Mouse (Mus musculus) neural tube, embryonic 11.5 days (tissue): ENCODE data around the gene Nrp1. TPM values are rescaled to one million over a fixed set of nuclear protein-coding genes. Genes with fewer than 3 reads are reported as not detected.
A peak's percentile ranks its signal among the peaks of the same experiment; 100 is the strongest.

Experiments used
- ATAC-seq: fragments of 200-750 bp; cut with Nextera tagmentation; 2 replicates; pipeline ENCODE4 v1.8.0; 2017; ENCODE audit warnings: moderate number of reproducible peaks, mild to moderate bottlenecking, moderate TSS enrichment, moderate library complexity; ENCODE audit not compliant: insufficient read depth, low FRiP score, low TSS enrichment
- DNase-seq: peaks from one replicate; pipeline ENCODE4 v3.0.0-alpha.2; 2015; ENCODE audit warnings: low spot score
- H3K27ac ChIP-seq: fragments of 300-500 bp; sonication (generic); 2 replicates; pipeline ENCODE4 v1.5.1; 2014; ENCODE audit warnings: low read depth, mild to moderate bottlenecking, low read length
- H3K27me3 ChIP-seq: fragments of 300-500 bp; sonication (generic); 2 replicates; pipeline ENCODE4 v1.6.1; 2014; ENCODE audit warnings: mild to moderate bottlenecking, low read length, mixed read lengths; ENCODE audit not compliant: control insufficient read depth, insufficient read depth
- H3K36me3 ChIP-seq: fragments of 300-500 bp; sonication (generic); 2 replicates; pipeline ENCODE4 v1.6.1; 2014; ENCODE audit warnings: mild to moderate bottlenecking, low read length, moderate library complexity, mixed read lengths; ENCODE audit not compliant: control insufficient read depth, insufficient read depth
- H3K4me1 ChIP-seq: fragments of 300-500 bp; sonication (generic); 2 replicates; pipeline ENCODE4 v1.6.1; 2014; ENCODE audit warnings: low read length, mixed read lengths; ENCODE audit not compliant: control insufficient read depth, insufficient read depth
- H3K4me2 ChIP-seq: fragments of 300-500 bp; sonication (generic); 2 replicates; pipeline ENCODE4 v1.6.1; 2014; ENCODE audit warnings: low read depth, mild to moderate bottlenecking, moderate library complexity
- H3K4me3 ChIP-seq: fragments of 300-500 bp; sonication (generic); 2 replicates; pipeline ENCODE4 v1.5.1; 2014; ENCODE audit warnings: low read depth, low read length
- H3K9ac ChIP-seq: fragments of 300-500 bp; sonication (generic); 2 replicates; pipeline ENCODE4 v1.6.1; 2014; ENCODE audit warnings: mild to moderate bottlenecking, low read length
- H3K9me3 ChIP-seq: fragments of 300-500 bp; sonication (generic); 2 replicates; pipeline ENCODE4 v1.6.1; 2016; ENCODE audit warnings: low read length; ENCODE audit not compliant: control insufficient read depth
- WGBS: fragments of 180-500 bp; shearing (Covaris S2); extraction: QIAGEN DNeasy Blood & Tissue Kit; methylation state at CpG from one replicate; pipeline ENCODE4 v1.1.7; 2014; 5-methylcytosine and 5-hydroxymethylcytosine counted together
- polyA plus RNA-seq: library from polyadenylated mRNA; unstranded; fragments of >200 nt; fragmentation: Nextera tagmentation; extraction: Ambion mirVana; gene quantifications from 2 replicates; pipeline ENCODE4 v1.2.1, GENCODE M21; 2014

Gene Nrp1
- polyA plus RNA-seq, 1 experiment from 2014 or later: 84.3 TPM

DNA sequence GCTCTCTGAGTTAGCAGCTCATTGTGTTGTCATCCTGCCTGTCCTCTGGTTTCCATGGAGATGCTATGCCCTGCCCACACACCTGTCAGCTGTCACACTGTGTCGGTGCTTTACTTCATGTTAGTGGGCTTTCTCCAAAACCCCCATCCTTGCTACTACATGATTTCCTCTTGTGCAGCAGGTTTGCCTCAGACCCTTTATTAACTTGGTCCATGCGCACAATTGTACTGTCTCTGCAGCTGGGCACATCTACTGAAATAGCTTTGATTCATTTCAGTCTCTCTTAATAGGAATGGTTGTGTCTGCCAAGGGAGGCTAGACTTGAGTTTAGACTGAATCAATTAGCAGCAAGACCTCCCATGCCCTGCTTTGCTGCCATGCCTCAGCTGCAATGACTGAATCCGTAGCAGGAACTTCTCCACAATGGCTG, 176.1 kb downstream of the Nrp1 start:
- WGBS: 61% methylated on average over 3 of the region's 3 CpGs
- no peak for DNase-seq
- Histone ChIP-seq H3K9ac (no peak overlapping the region), H3K27ac (no peak overlapping the region), H3K4me3 (no peak overlapping the region), H3K4me2 (no peak overlapping the region), H3K27me3 (no peaks in the 10 kb centered on the region), H3K4me1 (no peaks in the 10 kb centered on the region), H3K36me3 (no peaks in the 10 kb centered on the region), H3K9me3 (no peaks in the 10 kb centered on the region)
- no peak for ATAC-seq

DNA sequence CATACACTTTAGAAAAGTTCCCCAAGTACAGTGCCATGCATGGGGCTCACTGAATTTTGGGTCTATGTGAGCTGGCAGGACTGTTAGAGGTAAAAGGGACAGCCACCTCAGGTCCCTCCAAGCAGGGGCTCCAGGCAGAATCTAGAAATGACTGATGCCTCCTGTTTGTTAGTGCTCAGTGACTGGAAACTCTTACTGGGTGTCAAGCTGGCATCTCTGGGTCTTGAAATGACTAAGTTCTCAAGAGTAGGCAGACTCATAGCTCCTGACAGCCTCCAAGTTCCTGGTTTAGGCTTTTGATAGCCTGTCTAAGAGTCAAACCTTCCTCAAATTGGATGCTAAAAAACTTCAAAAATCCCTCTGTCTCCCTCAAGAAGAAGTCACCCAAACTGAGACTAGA, 177.3 kb downstream of the Nrp1 start:
- no peak overlapping the region for H3K4me2 ChIP-seq
- no peaks in the 10 kb centered on the region for H3K36me3 ChIP-seq
- no peak for ATAC-seq
- H3K4me3 ChIP-seq: no peak overlapping the region
- no peak overlapping the region for H3K9ac ChIP-seq
- H3K27me3 ChIP-seq: no peaks in the 10 kb centered on the region
- no peak for DNase-seq
- H3K4me1 ChIP-seq: no peaks in the 10 kb centered on the region
- H3K27ac ChIP-seq: no peak overlapping the region
- H3K9me3 ChIP-seq: no peaks in the 10 kb centered on the region

DNA sequence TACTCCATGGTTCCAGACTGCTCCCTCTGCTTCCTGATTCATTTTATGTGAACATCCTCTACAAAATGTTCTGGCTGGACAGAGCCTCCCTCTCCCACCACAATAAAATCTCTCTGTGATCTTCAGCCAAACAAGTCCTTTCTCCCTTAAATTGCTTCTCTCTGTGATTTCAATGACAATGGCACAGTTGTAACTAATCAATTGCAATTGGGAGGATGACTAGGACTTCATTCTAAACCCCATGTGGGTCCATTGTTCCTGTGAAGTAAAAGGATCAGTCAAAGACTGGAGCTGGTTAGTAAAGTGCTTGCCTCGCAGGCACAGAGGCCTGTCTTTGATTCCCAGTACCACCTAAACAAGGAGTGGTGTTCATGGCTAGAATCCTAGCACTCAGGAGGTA, 180.0 kb downstream of the Nrp1 start:
- H3K36me3 ChIP-seq: no peaks in the 10 kb centered on the region
- H3K4me3 ChIP-seq: no peak overlapping the region
- WGBS: 31% methylated on average over 1 of the region's 1 CpGs
- ATAC-seq (no peak), DNase-seq (no peak)
- H3K27me3 ChIP-seq: no peaks in the 10 kb centered on the region
- H3K9ac ChIP-seq: no peak overlapping the region
- H3K27ac ChIP-seq: no peak overlapping the region
- no peak overlapping the region for H3K4me2 ChIP-seq
- H3K4me1 ChIP-seq: no peaks in the 10 kb centered on the region
- H3K9me3 ChIP-seq: no peaks in the 10 kb centered on the region

DNA sequence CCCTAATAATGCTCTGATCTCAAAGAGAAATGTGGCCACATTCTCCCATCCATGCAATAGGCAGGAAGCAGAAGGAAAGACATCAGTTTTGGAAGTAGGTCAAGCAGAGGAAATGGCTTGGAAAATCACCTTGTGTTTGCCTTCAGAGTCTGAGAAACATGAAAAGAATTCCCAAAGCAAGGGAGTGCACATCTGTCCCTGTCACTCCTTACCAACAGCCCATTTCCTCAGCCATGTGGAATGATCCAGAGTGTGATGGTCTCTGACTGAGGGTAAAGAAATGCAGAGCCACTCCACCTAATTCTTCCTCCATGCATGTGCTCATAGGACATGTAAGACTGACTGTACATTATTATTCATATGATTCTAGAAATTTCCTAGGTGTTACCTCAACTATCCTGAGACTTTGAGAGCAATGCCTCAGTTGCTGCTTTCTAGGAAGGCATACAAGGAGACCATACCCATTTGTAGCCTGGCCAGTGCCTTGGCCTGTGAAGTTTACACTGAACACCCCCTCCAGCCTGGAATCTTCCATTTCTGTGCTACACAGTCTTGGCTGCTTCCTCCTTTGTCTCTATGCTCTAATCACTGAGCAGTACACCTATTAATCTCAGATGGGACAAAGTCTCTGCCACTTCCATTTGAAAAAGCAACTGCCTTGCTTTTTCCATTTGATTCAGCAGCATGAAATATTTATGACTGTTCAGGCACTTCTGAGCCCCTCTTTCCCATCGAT, 183.1 kb downstream of the Nrp1 start:
- DNase-seq (no peak), ATAC-seq (peak; percentile 31; the same call in 1 of the 2 replicates)
- 57% methylated on average over 1 of the region's 1 CpGs for WGBS
- H3K36me3 ChIP-seq: no peaks in the 10 kb centered on the region
- H3K9ac ChIP-seq: no peak overlapping the region
- no peaks in the 10 kb centered on the region for H3K4me1 ChIP-seq
- no peak overlapping the region for H3K27ac ChIP-seq
- H3K27me3 ChIP-seq: no peaks in the 10 kb centered on the region
- no peak overlapping the region for H3K4me3 ChIP-seq
- H3K9me3 ChIP-seq: no peaks in the 10 kb centered on the region
- no peak overlapping the region for H3K4me2 ChIP-seq

DNA sequence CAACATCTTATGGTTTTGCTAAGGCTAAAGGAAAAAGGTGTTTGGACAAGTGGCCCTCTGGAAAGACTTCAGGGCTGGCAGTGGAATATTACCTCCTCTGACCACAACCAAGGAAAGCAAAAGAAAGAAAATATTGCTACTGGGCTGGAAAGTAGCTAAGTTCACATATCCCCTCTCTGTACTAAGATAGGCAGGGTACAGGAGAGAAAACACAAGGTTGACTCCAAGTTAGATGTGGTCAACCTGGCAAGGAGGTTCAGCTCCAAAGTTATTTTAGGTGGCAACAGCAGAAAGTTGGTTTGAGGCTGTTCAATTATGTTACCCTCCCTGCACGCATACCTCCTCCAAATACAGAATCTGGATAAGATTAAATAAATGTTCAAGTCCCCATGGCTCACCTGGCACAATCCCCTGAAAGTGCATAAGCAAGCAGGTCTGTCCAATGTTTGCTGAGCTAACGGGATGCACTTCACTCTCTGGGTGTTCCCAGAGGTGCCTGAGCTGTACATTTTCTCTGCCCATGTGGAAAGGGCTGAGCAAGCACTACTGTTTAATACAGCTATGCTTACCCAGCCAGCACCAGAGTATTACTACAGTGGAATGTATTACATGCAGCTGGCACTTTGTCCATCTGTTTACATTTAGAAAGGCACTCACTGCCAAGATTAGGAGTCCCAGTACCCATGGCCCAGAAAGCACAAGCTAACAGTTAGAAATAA, 185.9 kb downstream of the Nrp1 start:
- ATAC-seq: no peak
- DNase-seq: no peak
- Histone ChIP-seq H3K27me3 (no peaks in the 10 kb centered on the region), H3K36me3 (no peaks in the 10 kb centered on the region), H3K4me3 (no peak overlapping the region), H3K4me2 (no peak overlapping the region), H3K27ac (no peak overlapping the region), H3K9ac (no peak overlapping the region), H3K9me3 (no peaks in the 10 kb centered on the region), H3K4me1 (no peaks in the 10 kb centered on the region)
- 80% methylated on average over 2 of the region's 2 CpGs for WGBS

GRCm38 (mm10) chr8:128546287-128546686, 187.9 kb downstream of the Nrp1 start:
- Histone ChIP-seq H3K36me3 (no peaks in the 10 kb centered on the region), H3K27me3 (no peaks in the 10 kb centered on the region), H3K4me1 (no peaks in the 10 kb centered on the region), H3K4me2 (no peak overlapping the region), H3K9ac (no peak overlapping the region), H3K9me3 (no peaks in the 10 kb centered on the region), H3K4me3 (no peak overlapping the region), H3K27ac (no peak overlapping the region)
- no peak for ATAC-seq
- DNase-seq: no peak
- 94% methylated on average over 1 of the region's 1 CpGs for WGBS

DNA sequence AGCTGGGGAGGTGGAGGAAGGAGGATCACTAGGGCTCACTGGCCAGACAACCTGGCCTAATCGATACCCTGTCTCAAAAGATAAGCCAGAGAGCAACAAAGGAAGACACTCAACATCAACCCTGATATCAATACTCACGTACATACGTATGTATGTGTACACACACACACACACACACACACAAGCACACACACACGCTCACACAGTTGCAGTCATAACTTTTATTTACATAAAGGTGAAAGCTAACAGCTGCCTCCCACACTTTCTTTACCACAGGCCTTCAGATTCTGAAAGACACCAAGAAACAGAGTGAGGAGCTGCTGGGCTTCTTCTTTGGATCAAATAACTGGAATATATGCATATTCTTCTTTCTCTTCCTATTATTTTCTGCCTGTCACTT, 189.0 kb downstream of the Nrp1 start:
- H3K4me2 ChIP-seq: no peak overlapping the region
- H3K4me3 ChIP-seq: no peak overlapping the region
- H3K4me1 ChIP-seq: no peaks in the 10 kb centered on the region
- WGBS: 90% methylated on average over 4 of the region's 4 CpGs
- no peak for ATAC-seq
- no peak overlapping the region for H3K9ac ChIP-seq
- H3K27me3 ChIP-seq: no peaks in the 10 kb centered on the region
- no peaks in the 10 kb centered on the region for H3K36me3 ChIP-seq
- no peak for DNase-seq
- no peak overlapping the region for H3K27ac ChIP-seq
- H3K9me3 ChIP-seq: no peaks in the 10 kb centered on the region

DNA sequence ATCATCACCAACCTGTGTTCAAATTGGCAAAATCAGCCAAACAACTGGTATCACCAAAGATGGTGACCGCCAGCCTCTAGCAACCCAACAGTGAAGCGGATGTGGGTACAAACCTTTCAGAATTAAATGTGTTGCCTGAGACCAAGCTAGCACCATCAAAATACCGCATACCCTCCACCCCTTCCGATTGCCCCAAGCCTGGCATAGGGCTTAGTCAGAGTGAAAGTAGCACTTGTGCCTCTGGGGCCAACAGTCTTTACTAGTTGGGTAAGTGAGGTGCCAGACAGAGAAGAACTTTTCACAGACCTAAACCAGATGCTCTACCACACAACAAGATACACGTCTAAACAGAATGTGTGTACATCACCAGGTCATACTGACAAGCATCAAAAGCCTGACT, 191.3 kb downstream of the Nrp1 start:
- ATAC-seq: no peak
- Histone ChIP-seq H3K4me1 (no peaks in the 10 kb centered on the region), H3K4me3 (no peak overlapping the region), H3K9me3 (no peaks in the 10 kb centered on the region), H3K9ac (no peak overlapping the region), H3K27ac (no peak overlapping the region), H3K27me3 (no peaks in the 10 kb centered on the region), H3K4me2 (no peak overlapping the region), H3K36me3 (no peaks in the 10 kb centered on the region)
- 94% methylated on average over 5 of the region's 5 CpGs for WGBS
- no peak for DNase-seq
